Mouse (Mus musculus) neutrophil, adult 65 days (primary cell): ENCODE measurements around the gene Cfb. TPM values are rescaled to one million over a fixed set of nuclear protein-coding genes. Genes with fewer than 3 reads are reported as not detected.

ENCODE experiments used
- total RNA-seq: library from RNA; stranded (reverse); gene quantifications from 2 replicates; pipeline ENCODE4 v1.2.4, GENCODE M21; 2023

Gene Cfb
- 1.3 TPM in 1 of 2 replicates, not detected in the other for total RNA-seq

GRCm38 (mm10) chr17:34862416-34863081 lies at the start of gene Cfb:
Cfb (minus strand) TSS chr17:34862518.

DNA sequence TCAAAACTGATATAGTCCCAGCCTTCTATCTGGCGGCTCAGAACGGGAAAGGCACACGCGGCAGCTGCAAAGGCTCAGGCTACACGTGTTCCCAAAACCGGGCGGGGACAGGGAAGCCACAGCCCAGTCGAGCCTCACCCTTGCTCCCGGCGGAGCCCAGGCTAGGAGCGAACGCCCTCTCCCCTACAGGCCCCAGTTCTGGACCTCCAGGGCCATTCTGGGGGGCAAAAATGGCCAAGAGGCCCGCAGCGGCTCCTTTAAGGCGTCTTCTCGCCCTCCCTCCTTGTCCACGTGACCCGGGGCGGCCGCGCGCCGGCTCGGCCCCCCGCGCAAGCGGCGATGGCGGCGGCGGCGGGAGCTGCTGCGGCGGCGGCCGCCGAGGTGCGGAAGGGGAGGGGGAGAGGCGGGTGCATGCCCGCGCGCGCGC lies 35.9 kb upstream of the Cfb start, which contains the start of the genes C2 and Ehmt2:
Gene C2 (minus strand): TSS at position 106 of the 427 bp plus-strand sequence.
Gene Ehmt2 (plus strand): TSS at position 310 of the 427 bp plus-strand sequence.

DNA sequence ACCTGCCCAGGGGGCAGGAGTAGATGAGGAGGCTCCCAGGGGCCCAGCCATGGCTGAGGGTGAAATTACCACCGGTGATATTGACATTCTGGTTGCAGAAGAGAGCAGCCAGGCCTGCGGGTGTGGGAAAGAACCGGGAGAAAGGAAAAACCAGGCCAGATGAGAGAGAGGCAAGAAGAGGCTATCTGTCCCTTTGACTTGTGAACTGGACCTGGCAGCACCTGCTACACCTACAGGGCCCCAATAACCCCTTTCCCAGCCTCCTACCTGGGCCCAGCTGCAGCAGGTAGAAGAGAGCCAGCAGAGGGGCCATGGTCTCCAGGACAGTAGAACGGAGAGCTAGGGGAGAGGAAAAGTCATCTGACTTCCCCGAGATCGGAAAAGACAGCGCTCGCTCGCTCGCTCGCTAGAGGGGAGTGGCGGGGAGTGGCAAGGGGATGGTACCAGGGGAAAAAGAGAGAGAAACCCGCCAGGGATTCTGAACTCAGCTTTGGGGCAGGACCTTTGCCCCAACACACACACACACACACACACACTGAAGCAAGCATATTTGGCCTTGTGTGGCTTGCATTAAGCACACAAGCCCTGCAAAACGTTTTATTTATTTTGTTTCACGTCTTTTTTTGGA lies 19.5 kb upstream of the Cfb start, which contains the start of gene Gm20547:
Gene Gm20547 (minus strand): TSS at position 360 of the 628 bp plus-strand sequence.

DNA sequence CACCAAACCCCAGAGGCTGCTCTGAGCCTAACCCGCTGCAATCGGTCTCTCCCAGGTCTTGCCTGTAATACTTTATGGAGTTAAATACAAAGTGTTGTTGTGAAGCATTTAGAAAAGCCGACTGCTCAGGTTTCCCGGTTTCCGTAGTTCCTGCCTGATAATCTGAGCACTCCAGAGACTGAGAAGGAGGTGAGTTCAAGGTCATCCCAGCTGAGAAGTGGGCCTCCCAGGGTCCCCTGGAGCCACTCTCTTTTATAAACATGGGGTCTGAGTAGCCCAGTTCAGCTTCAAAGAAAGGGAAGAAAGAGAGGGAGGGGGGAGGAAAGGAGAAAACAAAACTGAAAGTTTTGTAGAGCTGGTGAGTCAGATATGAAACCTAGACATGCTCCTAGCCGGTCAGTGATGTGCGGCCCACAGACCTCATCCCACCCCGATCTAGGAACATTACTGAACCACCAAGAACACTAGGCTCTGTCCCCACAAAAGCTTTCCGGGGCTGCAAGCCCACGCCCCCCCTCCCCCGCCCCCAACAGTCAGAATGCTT lies 17.1 kb upstream of the Cfb start, which contains the start of gene Zbtb12:
Gene Zbtb12 (plus strand): TSS at position 148 of the 544 bp plus-strand sequence.

GRCm38 (mm10) chr17:34849722-34850516 lies 12.4 kb downstream of the Cfb start, which contains the start of the genes Skiv2l and Nelfe:
Skiv2l (minus strand) TSS chr17:34850210.
Nelfe (plus strand) TSS chr17:34850391.

DNA sequence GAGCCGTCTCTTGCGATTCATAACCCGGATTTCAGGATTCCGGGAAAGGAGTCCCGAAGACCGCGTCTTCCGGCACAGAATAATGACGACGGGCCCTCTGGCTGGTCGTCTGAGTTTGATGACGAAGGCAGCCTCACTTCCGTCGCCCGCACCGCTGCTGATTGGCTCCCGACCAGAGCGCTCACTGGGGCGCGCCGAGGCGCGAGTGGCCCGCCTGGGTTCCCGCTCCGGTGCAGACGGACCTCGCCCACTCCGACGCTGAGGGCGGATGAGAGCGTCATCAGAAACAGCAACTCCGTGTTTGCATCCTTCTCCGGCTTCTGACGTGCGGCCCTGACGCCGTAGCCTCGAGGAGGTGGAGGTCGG lies 25.5 kb downstream of the Cfb start, which contains the start of the genes Stk19 and Dxo:
Gene Stk19 (minus strand): TSS at position 90 of the 366 bp plus-strand sequence.
Gene Dxo (plus strand): TSS at position 164 of the 366 bp plus-strand sequence.

Other genes with a start within 250 kb of the Cfb start
- gene Egfl8, start 246.5 kb downstream of the Cfb start, total RNA-seq = 1.7 and 4.2 TPM in 2 replicates
- 33.1 and 38.3 TPM in 2 replicates for gene Ppt2, start 234.0 kb downstream of the Cfb start, total RNA-seq
- gene Prrt1, start 233.0 kb downstream of the Cfb start, total RNA-seq = not detected in 2 replicates
- gene Fkbpl, start 217.8 kb downstream of the Cfb start, total RNA-seq = 9.9 and 14.9 TPM in 2 replicates
- 54.8 and 61.2 TPM in 2 replicates for gene Atf6b, start 215.4 kb downstream of the Cfb start, total RNA-seq
- 0.06 and 0.09 TPM in 2 replicates for gene Tnxb, start 192.0 kb downstream of the Cfb start, total RNA-seq
- gene C4b, start 118.6 kb downstream of the Cfb start, total RNA-seq = 0.11 and 0.13 TPM in 2 replicates
- not detected in 2 replicates for gene Cyp21a1, start 58.0 kb downstream of the Cfb start, total RNA-seq
- 42.3 and 63.0 TPM in 2 replicates for gene Stk19, start 25.6 kb downstream of the Cfb start, total RNA-seq
- gene Dxo, start 25.5 kb downstream of the Cfb start, total RNA-seq = 34.5 and 46.7 TPM in 2 replicates
- gene Skiv2l, start 12.3 kb downstream of the Cfb start, total RNA-seq = 95.9 and 147 TPM in 2 replicates
- 24.5 and 28.2 TPM in 2 replicates for gene Nelfe, start 12.1 kb downstream of the Cfb start, total RNA-seq
- 0.70 and 1.4 TPM in 2 replicates for gene Zbtb12, start 17.0 kb upstream of the Cfb start, total RNA-seq
- not detected in 2 replicates for gene Gm20547, start 19.5 kb upstream of the Cfb start, total RNA-seq
- not detected in 2 replicates for gene C2, start 35.7 kb upstream of the Cfb start, total RNA-seq
- 49.5 and 66.6 TPM in 2 replicates for gene Ehmt2, start 36.0 kb upstream of the Cfb start, total RNA-seq
- gene Slc44a4, start 51.9 kb upstream of the Cfb start, total RNA-seq = 0.25 TPM in 1 of 2 replicates, not detected in the other
- gene Neu1, start 68.7 kb upstream of the Cfb start, total RNA-seq = 87.8 and 101 TPM in 2 replicates
- 25.6 and 50.7 TPM in 2 replicates for gene Hspa1b, start 96.7 kb upstream of the Cfb start, total RNA-seq
- gene Gm20481, start 107.4 kb upstream of the Cfb start, total RNA-seq = not detected in 2 replicates
- 36.0 and 76.5 TPM in 2 replicates for gene Hspa1a, start 109.6 kb upstream of the Cfb start, total RNA-seq
- 0.16 TPM in 1 of 2 replicates, not detected in the other for gene Hspa1l, start 110.2 kb upstream of the Cfb start, total RNA-seq
- gene Lsm2, start 119.3 kb upstream of the Cfb start, total RNA-seq = 15.3 and 22.7 TPM in 2 replicates
- gene Vars, start 138.5 kb upstream of the Cfb start, total RNA-seq = 51.6 and 57.8 TPM in 2 replicates
- gene Vwa7, start 154.1 kb upstream of the Cfb start, total RNA-seq = 0.09 TPM in 1 of 2 replicates, not detected in the other
- gene Sapcd1, start 165.5 kb upstream of the Cfb start, total RNA-seq = 0.86 and 1.9 TPM in 2 replicates
- 3.5 and 11.1 TPM in 2 replicates for gene Msh5, start 184.2 kb upstream of the Cfb start, total RNA-seq
- gene Clic1, start 187.4 kb upstream of the Cfb start, total RNA-seq = 248 and 288 TPM in 2 replicates
- 1.4 and 2.6 TPM in 2 replicates for gene Ddah2, start 196.5 kb upstream of the Cfb start, total RNA-seq
- not detected in 2 replicates for gene Ly6g6c, start 202.9 kb upstream of the Cfb start, total RNA-seq
- 0.47 TPM in 1 of 2 replicates, not detected in the other for gene Mpig6b, start 203.7 kb upstream of the Cfb start, total RNA-seq
- not detected in 2 replicates for gene Ly6g6e, start 214.4 kb upstream of the Cfb start, total RNA-seq
- gene Ly6g6d, start 215.5 kb upstream of the Cfb start, total RNA-seq = not detected in 2 replicates
- 1.1 TPM in 1 of 2 replicates, not detected in the other for gene Ly6g6f, start 223.1 kb upstream of the Cfb start, total RNA-seq
- gene Abhd16a, start 226.7 kb upstream of the Cfb start, total RNA-seq = 44.4 and 57.6 TPM in 2 replicates
- not detected in 2 replicates for gene Ly6g5c, start 245.8 kb upstream of the Cfb start, total RNA-seq